Mouse (Mus musculus): Measurements from ENCODE around the gene Hist2h3c2.

DNA sequence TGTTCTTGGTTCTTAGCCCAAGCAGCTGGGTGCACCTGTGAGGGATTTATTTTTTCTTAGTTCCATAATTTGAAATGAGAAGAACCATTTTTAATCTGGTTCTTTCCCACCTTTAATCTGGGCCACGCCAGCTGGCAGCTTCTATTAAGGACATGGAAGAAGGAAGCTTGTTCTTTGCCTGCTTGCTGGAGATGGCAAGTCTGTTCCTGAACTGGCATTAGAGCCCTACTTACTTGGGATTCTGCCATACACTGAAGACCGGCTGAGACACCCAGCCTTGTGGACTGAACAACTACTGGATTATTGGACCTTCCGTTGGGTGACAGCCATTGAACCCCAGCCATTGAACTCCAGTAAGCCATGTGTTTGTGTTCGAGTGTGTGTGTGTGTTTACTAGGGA, 16.2 kb downstream of the Hist2h3c2 start:
- no peak for TF ChIP-seq CTCF (IDR thresholded peaks at IDR 0.05; ENCODE audit: low read depth)
- no peak for TF ChIP-seq EP300 (IDR thresholded peaks at IDR 0.05; ENCODE audit: low read depth)
